Mouse (Mus musculus) adrenal gland, adult (tissue): ENCODE measurements at regions not wholly inside any gene's neighbourhood (a gene's known extent, or its start where the extent isn't known, plus 50 kb on each side); places are given as distances from the start of the nearest gene placed in this dataset.

ENCODE experiments used
- DNase-seq, 2 experiments: peaks; one replicate each; pipeline ENCODE4 v3.0.0; 2022 to 2023; ENCODE audit warnings: low spot score in 1 of 2; ENCODE audit not compliant: inconsistent age in 2 of 2

- no peak for DNase-seq
These were observed 149.8 kb downstream of the Satb1 start for GRCm38 (mm10) chr17:51683318-51683717.

GRCm38 (mm10) chr17:51682368-51682767 lies 150.7 kb downstream of the Satb1 start:
- no peak for DNase-seq

GRCm38 (mm10) chr17:51677451-51677850 lies 155.6 kb downstream of the Satb1 start:
- DNase-seq = no peak

GRCm38 (mm10) chr17:51658408-51658807 lies 174.7 kb downstream of the Satb1 start:
- DNase-seq = no peak

- DNase-seq = no peak
These were observed 179.2 kb downstream of the Satb1 start for GRCm38 (mm10) chr17:51653881-51654280.

- DNase-seq = no peak
These were observed 181.2 kb downstream of the Satb1 start for GRCm38 (mm10) chr17:51651880-51652279.

- DNase-seq = no peak
These were observed 183.8 kb downstream of the Satb1 start for GRCm38 (mm10) chr17:51649213-51649815.

GRCm38 (mm10) chr17:51646416-51646815 lies 186.7 kb downstream of the Satb1 start:
- DNase-seq = no peak

GRCm38 (mm10) chr17:51645866-51646265 lies 187.2 kb downstream of the Satb1 start:
- no peak for DNase-seq

- no peak for DNase-seq
These were observed 190.4 kb downstream of the Satb1 start for GRCm38 (mm10) chr17:51642682-51643081.

GRCm38 (mm10) chr17:51635913-51636312 lies 197.2 kb downstream of the Satb1 start:
- no peak for DNase-seq

GRCm38 (mm10) chr17:51631574-51631973 lies 201.5 kb downstream of the Satb1 start:
- DNase-seq = no peak

GRCm38 (mm10) chr17:51620528-51620927 lies 212.6 kb downstream of the Satb1 start:
- no peak for DNase-seq

GRCm38 (mm10) chr17:51585263-51585662 lies 247.8 kb downstream of the Satb1 start:
- DNase-seq = no peak

GRCm38 (mm10) chr17:51583984-51584880 lies 248.9 kb downstream of the Satb1 start:
- no peak for DNase-seq

- no peak for DNase-seq
These were observed 249.8 kb downstream of the Satb1 start for GRCm38 (mm10) chr17:51583277-51583676.

- no peak for DNase-seq
These were observed 277.2 kb downstream of the Satb1 start for GRCm38 (mm10) chr17:51555854-51556253.

- DNase-seq = no peak
These were observed 278.6 kb downstream of the Satb1 start for GRCm38 (mm10) chr17:51554446-51554845.

- DNase-seq = no peak
These were observed 280.6 kb downstream of the Satb1 start for GRCm38 (mm10) chr17:51552277-51553015.

GRCm38 (mm10) chr17:51546999-51547398 lies 286.1 kb downstream of the Satb1 start:
- DNase-seq = no peak

- no peak for DNase-seq
These were observed 290.5 kb downstream of the Satb1 start for GRCm38 (mm10) chr17:51542544-51542943.

GRCm38 (mm10) chr17:51534678-51535077 lies 298.4 kb downstream of the Satb1 start:
- peak; percentile 5 to 50 for DNase-seq
